Mouse (Mus musculus): Measurements from ENCODE around the gene Hist1h2bj.

Hist1h2bj gene

DNA sequence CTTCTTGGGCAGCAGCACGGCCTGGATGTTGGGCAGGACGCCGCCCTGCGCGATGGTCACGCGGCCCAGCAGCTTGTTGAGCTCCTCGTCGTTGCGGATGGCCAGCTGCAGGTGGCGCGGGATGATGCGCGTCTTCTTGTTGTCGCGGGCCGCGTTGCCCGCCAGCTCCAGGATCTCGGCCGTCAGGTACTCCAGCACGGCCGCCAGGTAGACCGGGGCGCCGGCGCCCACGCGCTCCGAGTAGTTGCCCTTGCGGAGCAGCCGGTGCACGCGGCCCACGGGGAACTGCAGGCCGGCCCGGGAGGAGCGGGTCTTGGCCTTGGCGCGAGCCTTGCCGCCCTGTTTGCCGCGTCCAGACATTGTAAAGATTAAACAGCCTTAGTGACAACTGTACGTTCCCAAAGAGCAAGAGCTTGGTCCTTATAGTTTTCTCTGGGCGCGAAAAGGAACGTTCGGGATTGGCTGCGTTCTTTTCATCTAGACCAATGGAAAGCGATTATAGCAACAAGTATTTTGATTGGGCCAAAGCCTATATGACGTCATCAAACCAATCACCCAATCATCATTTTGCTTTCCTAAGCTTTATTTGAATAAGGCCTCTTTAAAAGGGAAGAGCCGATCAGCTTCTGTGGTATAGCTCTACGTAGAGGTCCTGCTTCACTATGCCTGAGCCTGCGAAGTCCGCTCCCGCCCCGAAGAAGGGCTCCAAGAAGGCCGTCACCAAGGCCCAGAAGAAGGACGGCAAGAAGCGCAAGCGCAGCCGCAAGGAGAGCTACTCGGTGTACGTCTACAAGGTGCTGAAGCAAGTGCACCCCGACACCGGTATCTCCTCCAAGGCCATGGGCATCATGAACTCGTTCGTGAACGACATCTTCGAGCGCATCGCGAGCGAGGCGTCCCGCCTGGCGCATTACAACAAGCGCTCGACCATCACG is at the start of gene Hist1h2bj, which contains the start of gene Hist1h2ag:
Gene Hist1h2bj (plus strand): TSS at position 647 of the 935 bp plus-strand sequence.
Gene Hist1h2ag (minus strand): TSS at position 377 of the 935 bp plus-strand sequence.
- DNase-seq (ENCODE audit: low read depth, low spot score) = peak; percentile 99

GRCm38 (mm10) chr13:21993957-21994738 is 48.9 kb upstream of the Hist1h2bj start:
- DNase-seq (ENCODE audit: low read depth, low spot score) = no peak

DNA sequence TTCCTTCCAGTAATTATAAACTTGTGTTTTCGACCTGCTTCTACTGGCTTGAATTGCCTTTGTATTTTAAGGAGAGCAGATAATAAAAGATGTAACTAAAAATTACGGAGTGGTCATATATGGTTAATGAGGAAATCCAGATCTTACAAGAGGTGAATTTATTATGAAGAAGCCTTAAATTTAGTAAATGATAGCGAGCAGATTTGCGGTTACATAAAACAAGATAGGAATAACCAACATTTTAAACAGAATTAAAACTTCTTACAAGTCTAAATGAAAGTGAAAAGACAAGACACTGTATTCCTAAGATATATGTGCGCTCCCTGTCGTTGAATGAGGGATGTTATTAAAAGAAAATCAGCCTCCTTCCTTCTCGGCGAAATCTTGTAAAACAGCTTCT is 48.1 kb upstream of the Hist1h2bj start:
- no peak for DNase-seq (ENCODE audit: low read depth, low spot score)

GRCm38 (mm10) chr13:21995331-21995914 is 47.6 kb upstream of the Hist1h2bj start:
- DNase-seq (ENCODE audit: low read depth, low spot score) = no peak

DNA sequence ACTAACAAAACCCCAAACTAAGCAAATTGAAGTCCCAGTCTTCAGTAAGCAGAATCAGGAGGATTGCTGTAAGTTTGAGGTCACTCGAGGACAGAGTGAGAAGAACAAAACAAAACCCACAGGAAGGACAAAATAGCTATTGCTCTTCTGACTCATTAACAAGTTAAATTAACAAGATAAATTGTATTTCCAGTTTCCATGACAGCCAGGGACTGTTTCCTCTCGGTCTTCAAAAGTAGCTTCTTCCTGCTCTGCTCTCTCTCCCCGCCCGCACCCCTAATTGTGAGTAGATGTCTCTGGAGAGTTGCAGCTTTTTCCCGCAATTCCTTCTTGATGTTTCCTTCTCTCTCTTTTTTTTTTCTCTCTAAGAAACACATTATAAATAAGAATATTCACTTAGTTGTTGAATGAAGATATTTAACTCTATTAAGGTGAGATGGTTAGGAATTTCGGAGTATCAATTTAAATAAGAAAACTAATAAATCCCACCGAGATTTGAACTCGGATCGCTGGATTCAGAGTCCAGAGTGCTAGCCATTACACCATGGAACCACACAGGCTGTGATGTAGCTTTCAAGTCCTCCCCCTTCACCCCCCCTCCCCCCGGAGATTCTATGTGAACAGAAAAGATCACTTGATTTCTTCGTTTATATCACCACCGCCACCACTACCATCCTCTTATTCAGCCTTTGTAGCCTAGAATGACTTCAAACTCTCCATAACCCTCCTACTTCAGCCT is 46.7 kb upstream of the Hist1h2bj start:
- DNase-seq (ENCODE audit: low read depth, low spot score) = no peak

DNA sequence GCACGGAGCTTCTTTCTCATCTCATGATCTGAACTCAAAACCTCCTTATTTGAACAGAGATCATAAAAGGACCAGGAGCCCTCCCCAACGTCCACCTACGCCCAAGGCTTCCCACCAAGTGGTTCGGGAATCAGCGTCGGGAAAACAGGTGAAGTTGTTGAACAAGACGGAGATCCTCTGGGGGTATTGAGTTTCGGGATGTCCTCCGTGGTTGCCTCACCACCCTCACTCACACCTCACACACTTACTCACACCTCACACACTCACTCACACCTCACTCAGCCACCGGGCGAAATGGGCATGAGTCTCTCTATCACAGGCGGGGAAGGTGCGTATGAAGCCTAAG is 46.2 kb upstream of the Hist1h2bj start:
- DNase-seq (ENCODE audit: low read depth, low spot score) = no peak

GRCm38 (mm10) chr13:21997201-21997820 is 45.7 kb upstream of the Hist1h2bj start:
- no peak for DNase-seq (ENCODE audit: low read depth, low spot score)

- DNase-seq (ENCODE audit: low read depth, low spot score) = no peak
These were observed 45.2 kb upstream of the Hist1h2bj start for GRCm38 (mm10) chr13:21997821-21998220.

DNA sequence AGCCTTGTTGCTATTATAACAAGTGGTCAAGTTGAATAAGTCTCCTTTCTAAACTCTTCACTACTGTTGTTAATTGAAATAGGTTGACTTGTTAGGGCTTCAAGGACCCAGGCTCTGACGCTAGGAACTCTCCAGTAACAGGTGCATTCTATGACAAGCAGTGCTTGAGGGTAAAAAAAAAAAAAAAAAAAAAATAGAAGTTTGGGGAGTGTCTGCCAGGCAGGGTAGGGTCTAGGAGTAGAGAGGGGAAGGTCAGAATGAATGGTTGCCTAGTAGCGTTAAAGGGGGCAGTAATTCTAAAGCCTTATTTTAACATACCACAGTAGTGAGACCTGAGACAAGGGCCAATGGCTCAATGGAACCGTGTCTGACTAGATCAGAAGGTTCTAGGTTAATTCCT is 44.6 kb upstream of the Hist1h2bj start:
- DNase-seq (ENCODE audit: low read depth, low spot score) = no peak

- no peak for DNase-seq (ENCODE audit: low read depth, low spot score)
These were observed 43.9 kb upstream of the Hist1h2bj start for GRCm38 (mm10) chr13:21999147-21999546.

GRCm38 (mm10) chr13:22001346-22001745 is 41.7 kb upstream of the Hist1h2bj start:
- no peak for DNase-seq (ENCODE audit: low read depth, low spot score)

GRCm38 (mm10) chr13:22001823-22002222 is 41.2 kb upstream of the Hist1h2bj start:
- no peak for DNase-seq (ENCODE audit: low read depth, low spot score)

DNA sequence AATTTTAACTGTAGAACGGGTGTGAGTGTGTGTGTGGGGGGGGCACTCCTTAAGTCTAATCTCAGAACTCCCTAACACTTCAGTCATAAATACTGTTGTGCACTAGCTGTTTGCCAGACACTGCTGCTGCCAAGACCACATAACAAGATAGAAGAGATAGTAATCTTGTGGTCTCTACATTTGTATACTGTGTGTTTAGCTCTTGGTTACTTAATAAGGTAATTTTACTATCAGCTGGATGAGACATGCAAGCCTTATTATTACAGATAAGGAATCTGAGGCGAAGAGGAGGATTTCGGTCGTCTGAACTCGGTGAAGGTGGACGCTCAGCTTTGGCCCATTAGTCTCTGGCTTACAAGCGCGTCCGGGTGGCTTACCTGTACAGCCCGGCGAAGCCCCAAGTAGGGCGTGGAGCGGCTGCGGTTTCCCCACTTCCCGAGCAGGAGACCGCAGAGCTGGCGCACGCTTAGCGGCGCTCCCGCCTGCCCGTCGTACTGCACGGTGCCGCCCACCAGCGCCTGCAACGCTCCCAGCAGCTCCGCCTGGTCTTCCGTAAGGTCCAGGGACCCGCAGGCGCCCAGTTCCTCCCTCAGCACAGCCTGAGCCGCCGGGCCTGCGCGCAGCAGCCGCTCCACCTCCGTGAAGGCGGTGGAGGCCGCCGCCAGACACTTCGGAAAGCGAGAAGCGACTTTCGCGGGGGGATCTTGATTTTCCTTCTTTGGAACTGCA is 37.2 kb upstream of the Hist1h2bj start:
- no peak for DNase-seq (ENCODE audit: low read depth, low spot score)

DNA sequence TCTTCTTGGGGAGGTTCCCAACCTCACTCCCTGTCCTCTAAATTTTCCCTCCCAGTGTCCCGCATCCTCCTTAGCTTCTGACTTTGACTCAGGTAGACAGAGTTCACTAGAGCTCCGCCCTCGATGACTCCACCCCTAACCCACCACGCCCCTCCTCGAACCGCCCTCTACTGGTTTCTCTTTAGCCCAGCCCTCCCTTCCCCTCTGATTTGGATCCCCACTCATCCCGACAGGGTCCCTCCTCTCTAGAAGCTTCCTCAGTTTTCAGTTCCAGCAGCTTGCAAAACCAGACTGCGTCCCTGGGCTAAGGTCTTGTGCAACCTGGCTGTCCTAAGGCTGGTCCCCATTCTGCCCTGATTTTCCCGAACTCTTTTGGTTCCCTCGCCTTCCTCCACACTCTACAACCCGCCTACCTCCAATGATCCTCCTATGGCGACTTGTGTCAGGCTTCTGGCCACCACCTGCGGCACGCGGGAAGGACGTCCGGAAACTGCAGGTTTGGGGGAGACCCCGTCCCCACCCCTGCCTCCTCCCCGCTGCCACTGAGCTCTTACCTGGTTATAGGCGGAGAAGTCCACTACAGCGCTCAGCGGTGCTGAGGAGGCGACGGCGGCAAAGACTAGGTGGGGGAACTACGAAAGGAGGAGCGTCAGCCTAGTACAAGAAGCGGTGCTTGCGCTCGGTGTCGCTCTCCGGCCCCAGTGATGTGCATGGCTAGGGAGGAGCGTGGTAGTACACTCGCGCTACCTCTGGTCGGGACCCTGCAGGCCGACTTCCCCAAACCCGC is 36.5 kb upstream of the Hist1h2bj start:
- DNase-seq (ENCODE audit: low read depth, low spot score) = no peak

- DNase-seq (ENCODE audit: low read depth, low spot score) = no peak
These were observed 35.9 kb upstream of the Hist1h2bj start for GRCm38 (mm10) chr13:22007121-22007510.

- DNase-seq (ENCODE audit: low read depth, low spot score) = no peak
These were observed 35.1 kb upstream of the Hist1h2bj start for GRCm38 (mm10) chr13:22007872-22008271.

- DNase-seq (ENCODE audit: low read depth, low spot score) = no peak
These were observed 34.3 kb upstream of the Hist1h2bj start for GRCm38 (mm10) chr13:22008707-22009106.

GRCm38 (mm10) chr13:22009642-22010041 is 33.4 kb upstream of the Hist1h2bj start, which contains the start of gene Prss16:
Gene Prss16 (minus strand): TSS chr13:22009742.
- no peak for DNase-seq (ENCODE audit: low read depth, low spot score)

DNA sequence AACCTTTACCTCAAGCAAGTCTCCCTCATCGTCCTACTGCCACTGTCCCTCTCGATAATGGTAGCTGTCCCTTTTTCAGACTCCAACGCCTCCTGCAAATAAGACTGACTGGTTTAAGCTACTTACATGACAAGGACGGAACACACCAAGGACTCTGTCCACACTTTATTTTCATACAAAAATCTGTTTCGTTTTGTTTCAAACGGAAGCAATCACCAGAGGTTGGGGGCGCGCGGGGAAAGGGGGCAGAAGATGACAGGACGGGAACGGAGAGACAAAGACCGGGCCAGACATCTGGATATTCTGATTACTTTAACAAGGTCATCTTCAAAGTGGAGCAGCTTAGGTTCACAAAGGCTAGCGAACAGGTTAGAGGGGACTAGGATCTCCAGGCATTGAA is 29.3 kb upstream of the Hist1h2bj start:
- DNase-seq (ENCODE audit: low read depth, low spot score) = no peak

All from retina, adult 2 months (tissue).